Mouse (Mus musculus) WW6 (cell line): ENCODE measurements around the gene Hmga1.

Source experiments
- DNase-seq: peaks from one replicate; pipeline ENCODE4 v3.0.0-alpha.2; 2013; ENCODE audit warnings: low read depth, low spot score

Hmga1 gene

DNA sequence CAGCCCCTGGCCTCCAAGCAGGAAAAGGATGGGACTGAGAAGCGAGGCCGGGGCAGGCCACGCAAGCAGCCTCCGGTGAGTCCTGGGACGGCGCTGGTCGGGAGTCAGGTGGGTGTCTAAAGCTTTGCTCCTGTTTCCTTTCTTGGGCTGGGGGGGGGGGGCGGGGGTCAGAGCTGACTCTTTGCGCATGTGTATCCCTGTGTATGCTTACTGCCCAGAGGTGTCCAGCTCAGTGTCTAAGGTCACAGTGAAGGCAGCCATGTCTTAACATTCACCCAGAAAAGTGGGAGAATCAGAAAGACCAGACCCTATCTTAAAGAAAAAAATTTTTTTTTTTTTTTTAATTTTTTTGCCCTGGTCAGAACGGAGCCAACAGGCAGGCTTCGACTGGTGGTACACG, 3.3 kb downstream of the Hmga1 start:
- DNase-seq: no peak

DNA sequence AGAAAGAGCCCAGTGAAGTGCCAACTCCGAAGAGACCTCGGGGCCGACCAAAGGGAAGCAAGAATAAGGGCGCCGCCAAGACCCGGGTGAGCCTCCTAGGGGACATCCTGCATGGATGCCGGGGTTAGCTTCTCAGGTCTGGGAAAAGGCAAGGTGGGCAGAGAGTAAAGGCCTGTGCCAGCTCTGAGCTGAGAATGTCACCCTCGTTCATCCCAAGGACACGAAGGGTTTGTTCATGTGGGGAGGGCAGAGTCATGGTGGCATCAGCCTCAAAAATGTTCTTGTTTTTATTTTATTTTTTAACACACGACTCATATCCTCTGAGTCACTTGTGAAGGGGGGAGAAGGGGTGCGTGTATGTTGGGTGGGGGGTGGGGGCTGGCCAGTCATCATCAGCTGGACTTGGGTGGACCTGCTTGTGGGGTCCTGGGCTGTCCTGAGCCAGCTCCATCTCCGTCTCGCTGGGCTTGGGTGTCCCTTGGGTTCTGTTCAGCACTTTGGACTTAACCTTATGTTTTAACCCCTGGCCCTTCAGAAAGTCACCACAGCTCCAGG, 4.7 kb downstream of the Hmga1 start:
- DNase-seq: no peak

DNA sequence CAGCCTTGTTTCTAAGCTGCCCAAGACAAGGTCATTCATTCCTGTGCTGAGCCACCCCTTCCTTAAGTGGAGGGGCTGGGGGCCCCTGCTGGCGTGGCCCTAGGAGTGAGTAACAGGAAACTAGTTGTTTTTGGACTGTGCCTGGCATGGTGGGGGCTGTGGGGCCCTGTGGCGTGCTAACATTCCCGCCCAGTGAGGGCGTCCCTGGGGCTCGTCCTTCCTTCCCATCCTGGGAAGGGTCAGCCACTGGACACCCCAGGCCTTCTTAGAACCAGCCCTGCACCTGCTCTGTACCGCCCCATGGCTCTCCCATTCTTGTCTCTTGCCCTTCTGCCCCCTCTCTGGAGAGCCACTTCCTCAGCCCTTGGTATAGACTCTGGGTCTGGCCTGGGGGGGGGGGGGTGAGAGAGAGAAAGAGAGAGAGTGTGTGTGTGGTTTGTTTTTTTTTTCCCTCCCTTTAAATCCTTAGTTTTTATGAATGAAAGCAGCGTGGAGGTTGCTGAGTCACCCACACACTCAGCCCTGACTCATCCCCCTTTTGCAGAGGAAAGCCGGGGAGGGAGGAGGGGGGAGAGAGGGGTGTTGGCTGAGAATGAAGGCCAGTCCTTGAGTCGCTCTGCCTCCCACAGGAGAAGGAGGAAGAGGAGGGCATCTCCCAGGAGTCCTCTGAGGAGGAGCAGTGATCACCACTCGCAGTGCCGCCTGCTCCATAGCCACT, 5.7 kb downstream of the Hmga1 start:
- no peak for DNase-seq

DNA sequence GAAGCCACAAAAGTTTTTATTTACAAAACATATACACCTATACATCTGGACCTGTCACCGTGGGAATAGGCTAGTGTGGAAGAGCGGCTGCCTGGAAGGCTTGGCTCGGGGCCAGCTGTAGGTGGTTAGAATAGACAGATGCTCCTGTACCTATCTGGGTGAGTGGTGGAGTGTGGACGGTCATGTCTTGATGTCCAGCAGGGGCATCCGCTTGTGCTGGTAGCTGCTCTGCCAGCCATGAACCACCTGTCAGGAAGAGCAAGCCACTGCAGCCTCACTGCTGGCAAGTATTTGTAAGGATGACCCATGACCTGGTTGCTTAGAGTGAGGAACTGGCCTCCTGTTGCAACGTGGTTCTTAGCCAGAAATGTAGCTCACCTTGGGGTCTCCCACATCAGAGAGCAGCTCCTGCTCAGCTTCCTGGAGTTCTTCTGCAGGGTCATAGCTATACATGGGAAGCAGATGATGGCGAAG, 7.5 kb downstream of the Hmga1 start:
- no peak for DNase-seq

DNA sequence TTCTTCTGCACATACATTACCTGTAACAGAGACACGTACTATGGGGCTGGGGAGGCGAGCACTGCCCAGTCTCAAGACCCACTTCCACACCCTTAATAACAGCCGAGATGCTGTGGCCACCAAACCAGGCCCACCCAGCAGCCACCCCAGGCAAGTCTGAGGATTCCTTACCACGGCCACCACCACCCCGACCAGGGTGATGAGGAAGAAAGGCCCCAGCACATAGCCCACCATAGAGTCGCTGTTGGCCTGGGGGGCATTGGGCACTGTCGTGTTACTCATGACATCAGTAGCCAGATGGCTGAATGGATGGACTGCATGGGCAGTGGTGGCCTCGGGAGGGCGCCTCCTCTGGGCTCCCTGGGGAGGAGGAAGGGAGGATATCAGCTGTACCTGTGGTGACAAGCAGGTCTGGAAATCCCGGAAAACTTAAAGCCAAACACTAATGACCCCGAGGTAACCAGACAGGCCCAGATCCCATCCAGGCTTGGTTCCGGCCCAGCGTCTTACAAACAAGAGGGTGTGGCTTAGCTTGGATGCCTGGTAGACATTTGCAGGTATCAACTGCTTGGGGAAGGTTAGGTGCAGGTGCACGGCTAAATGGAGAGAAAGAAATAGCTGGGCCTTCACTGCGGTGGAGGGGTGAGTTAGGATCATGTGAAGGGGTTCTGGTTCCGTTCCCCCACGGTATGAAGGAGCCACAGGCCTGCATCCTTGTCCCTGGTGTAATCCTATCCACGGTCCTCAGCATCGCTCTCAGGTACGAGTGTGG, 8.3 kb downstream of the Hmga1 start:
- no peak for DNase-seq

DNA sequence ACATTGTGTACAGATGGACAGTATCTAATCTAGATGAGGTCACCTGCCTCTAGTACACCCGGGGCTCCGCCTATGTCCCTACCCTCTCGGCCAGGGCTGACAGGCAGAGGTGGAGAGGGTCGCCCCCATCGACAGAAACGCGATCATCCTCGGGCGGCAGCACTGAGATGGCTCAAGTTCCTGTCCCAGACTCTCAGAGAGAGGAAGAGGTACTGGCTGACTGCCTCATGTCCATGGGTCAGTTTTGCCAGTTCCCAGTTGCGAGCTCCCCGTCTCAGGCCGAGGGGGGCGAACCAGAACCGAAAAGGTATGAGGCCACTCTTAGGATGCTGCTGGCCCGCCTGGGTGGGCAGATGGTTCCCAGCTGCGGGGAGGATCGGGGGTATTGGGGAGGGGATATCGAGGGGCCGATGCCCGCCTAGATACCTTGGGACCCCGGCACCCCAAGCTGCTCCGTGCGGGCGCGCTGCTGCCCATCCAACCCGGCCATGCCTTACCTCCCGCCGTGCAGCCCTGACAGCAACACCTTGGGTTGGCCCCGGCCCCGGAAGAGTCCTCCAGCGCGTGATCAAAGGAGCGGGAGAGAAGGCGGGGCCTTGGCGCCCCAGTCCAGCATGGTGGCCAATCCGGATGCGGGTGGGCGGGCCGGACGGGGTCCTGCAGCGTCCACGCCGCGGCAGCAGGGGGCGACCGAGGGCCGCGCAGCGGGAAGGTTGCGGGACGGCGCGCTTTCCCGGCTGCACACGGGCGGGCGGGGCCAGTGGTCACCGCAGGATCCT, 9.1 kb downstream of the Hmga1 start, which contains the start of gene AI413582:
TSS of gene AI413582 (minus strand) at position 594 of the 779 bp plus-strand sequence.
- DNase-seq: peak; percentile 81

DNA sequence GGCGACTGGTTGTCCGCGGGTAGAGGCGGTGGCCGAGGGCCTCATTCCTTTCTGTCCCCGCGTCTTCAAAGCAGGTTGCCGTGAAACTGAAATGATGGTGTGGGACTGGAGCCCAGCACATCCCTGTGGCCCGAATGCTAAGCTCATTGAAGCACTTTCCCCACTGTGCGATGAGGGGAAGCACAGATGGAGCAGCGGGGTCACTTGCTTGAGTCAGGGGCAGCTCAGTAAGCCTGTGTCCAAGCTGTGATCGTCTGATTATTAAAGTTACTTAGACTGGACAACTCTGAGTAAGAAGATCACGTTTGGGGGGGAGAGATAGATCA, 9.6 kb downstream of the Hmga1 start:
- DNase-seq: no peak

DNA sequence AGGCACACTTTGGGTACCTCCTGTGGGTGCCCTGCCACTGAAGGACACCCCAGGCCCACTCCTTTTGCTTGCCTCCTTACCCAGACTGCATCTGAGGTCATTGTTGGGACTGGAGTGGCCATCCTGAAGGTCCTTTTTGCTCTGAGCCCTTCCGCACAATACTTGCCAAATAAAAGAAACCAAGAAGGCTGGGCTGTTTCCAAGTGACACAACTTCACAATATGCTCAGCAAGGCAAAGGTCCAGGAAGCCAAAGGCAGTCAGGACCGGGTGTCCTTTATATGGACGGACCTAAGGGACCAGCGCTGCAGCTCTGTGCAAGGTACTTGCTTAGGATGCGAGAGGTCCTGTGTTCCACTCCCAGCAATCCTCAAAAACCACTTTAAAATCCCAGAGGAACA, 11.9 kb downstream of the Hmga1 start:
- no peak for DNase-seq

DNA sequence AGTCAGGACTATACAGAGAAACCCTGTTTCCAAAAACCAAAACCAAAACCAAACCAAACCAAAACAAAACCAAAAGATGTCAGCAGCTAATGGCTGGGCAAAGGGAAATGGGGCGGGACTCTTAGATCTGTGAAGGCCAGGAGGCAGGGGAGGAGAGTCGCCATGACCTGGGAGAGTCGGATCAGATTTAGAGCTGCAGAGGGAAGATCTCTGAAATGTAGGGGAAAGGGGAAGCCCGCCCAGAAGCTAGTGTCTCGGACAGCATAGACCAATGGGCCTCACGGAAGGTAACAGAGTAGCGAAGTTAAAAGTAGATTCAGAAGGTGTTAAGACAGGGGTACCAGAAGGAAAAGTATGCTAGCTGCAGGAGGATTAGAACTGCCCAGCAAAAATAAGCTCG, 15.0 kb downstream of the Hmga1 start:
- no peak for DNase-seq

DNA sequence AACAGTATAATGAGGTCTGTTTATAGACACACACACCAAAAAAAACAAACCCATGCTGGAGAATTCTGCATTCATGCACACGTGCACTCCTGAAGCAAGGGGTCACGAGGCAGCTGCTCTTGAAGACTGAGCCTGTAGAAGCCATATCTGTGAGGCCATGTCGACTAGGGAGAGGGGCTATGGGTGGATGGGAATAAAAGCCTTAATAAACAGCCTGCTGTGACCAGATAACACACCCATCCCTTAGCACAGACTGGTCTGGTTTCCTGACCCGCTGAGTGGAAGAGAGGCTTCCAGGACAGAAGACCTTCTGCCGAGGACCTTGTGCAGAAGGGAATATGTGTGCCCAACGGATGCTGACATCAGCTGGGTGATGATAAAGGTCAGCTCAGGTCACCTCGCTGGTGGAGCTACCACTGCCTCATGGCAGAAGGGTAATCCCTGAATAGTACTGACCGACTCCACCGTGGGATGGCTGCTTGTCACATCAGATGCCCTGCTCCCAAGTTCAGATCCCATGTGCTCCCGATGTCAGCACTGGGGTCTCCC, 17.5 kb downstream of the Hmga1 start:
- DNase-seq: no peak

DNA sequence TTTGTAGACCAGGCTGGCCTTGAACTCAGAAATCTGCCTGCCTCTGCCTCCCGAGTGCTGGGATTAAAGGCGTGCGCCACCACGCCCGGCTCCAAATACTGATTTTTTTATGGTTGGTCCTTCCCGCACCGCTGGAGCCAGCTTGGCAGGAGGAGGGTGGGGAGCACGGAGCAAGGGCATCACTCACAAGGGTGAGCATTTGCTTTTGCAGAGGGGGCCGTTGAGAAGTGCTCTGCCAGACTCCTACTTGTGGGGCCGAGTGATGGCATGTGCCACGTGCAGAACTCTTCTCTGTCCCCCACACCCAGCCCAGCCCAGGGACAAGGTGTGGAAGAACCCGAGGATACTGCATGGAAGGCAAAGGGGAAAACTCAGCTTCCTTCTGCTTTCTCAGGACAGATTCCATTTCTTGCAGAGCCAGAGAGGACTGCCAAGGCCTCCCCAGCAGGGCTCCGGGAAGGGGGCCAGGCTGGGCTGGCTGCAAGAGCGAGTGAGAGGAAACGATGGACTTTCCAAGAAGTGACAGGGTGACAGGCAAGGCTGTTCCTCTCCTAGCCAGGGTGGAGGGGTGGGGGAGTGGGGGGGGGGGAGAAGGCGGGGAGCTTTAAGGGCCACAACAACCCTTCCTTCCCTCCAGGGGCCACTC, 18.3 kb downstream of the Hmga1 start:
- DNase-seq: no peak

DNA sequence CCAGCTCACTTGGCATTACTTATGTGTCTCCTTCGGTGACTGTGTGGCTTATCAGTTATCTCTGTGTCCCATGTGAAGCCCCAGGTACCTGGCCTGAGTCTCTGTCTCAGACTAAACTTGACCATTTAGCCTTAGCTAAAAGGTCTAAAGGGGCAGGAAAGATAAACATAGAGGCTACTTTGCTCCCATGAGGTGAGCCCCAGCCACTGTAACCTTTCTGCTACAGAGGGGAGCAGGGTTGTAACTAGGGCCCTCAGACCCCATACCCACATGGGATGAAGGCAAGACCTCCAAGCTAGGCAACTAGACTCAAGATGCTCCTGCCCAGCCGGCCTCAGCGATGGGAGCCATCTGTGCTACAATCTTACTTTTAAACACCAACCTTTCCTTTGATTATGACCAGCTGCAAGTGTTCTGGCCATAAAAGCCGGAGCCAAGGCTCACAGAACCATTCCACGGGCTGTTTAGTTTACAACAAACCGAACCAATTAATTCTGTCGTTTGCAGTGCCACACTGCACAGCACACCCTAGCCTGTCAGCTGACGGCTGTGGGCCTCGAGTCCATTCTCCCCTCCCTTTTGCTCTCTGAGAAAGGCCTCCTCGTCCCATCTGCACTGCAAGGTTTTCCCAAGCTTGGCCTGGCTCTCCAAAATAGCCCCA, 18.9 kb downstream of the Hmga1 start:
- no peak for DNase-seq

DNA sequence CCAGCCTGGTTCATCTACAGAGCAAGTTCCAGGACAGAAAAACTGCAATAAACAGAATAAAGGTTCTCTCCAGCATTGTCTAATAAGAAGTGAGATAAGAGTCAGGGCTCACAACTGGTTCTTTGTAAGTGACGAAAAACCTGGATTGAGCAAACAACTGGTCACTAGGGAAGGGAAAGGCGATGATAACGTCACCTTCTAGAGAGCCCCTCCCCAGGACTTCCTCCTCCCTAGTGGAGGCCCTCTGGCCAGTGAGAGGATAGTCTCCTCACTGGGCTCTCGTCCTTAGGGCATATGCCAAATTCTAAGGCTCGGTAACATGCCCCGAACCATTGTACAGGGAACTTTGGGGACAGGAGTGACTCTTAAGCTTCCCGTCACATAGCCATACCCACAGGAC, 19.8 kb downstream of the Hmga1 start:
- DNase-seq: no peak

DNA sequence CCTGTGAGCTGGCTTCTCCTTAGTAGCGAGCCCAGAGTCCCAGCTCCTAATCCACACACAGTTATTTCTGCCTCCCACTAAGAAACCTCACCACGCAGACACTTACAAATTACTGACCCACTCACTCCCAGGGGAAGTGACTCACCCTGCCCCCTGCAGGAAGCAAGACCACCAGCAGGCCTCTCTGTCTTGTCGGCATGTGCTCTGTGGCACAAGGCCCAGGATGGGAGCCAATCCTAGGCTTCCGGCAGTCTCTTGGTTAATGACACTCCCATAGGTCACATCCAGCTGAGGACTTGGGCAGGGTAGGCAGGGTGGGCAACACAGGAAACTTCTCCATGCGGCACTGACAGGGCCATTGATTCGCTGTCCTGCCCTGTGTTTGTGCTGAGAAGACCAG, 21.2 kb downstream of the Hmga1 start:
- no peak for DNase-seq

DNA sequence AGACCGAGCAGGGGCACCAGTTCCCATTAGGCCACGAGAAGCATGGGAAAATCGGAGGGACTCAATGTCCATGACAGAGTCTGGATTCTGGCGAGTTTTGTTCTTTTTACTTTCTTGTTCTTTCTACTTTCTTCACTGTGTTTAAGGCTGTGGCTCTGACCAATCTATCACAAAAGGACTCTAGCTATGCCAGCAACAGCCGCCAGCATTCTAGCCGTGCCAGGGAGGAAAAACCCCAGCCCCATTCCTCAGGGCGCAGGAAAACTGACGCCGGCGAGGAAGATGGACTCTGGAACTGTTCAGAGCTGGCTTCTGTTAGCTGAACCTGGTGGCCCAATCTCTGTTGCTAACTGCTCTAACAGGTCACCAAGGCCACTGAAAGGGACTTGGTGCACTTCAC, 22.2 kb downstream of the Hmga1 start:
- no peak for DNase-seq

DNA sequence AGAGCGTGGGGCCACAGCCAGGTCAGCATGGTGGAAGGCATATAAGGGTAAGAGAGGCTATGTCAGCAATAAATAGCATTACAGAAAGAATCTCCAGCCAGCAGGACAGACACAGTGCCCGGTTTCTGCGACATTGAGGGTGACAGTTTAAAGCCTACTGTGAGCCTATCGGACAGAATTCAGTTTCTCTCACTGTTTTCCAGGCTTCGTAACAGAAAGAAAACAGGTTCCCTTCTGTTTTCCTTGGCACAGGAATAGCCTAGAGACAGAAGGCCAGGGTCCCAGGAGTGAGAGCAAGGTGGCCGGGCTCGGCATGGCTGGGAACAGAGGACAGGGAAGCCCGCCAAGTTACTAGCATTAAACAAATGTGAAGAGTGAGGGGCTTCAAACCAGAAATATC, 23.5 kb downstream of the Hmga1 start:
- no peak for DNase-seq

DNA sequence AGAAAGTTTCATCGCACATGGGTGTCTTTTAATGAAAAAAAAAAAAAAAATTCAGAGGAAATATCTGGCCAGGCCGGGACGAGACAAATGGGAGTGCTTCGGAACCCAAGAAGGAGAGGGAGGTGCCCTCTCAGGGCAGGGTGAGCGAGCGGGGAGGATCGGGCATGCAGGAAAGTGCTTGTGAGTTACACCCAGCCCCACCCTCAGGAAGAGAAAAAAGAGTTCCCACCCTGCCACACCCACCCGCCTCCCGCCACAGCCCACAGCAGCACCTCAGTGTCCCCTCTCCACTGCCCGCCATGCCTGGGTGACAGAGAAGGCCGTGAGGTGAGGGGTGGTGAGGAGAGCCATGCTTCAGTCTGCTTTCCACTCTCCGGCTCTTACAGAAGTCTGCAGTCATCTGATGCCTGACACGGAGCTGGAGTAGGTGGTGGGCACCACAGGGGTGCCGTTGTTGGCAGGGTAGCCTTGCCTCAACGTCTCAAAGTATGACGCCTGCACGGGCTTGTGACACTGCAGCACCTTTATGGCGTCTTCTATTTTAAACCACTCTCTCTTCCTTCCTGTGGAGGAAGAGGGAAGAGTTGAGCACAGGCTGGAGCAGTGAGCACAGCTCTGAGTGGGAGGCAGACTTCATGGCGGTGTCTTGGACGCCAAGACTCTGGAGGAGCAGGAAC, 24.2 kb downstream of the Hmga1 start:
- DNase-seq: no peak

DNA sequence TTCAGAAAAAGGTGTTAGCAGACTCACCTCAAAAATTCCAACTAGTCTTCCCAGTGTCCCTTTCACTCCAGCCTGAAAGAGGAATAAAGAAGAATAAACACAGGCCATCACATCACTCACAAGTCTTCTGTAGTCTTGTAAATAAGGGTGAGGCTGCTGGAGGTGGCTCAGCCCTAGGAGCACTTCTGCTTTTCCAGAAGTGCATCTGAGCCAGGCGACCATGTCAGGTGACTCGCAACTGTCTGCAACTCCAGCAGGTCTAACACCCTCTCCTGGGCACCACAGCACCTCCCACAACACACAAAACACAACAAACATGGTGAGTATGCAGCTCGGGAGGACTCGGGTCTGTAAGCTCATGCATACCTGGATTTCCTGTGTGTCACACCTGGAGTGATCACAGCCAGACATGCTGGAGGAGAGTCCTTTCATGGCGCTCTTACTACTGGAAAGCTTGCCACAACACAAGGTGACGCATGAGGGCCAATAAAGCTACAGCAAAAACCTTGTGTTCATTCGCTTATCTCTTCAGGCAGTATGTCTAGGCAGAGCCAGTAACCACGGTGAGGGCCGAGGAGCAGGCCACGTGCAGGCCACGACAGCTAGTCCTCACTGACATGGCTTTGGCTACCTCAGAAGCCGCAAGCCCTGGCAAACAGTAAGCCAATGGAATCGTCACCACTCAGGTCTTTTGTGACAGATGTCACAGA, 27.0 kb downstream of the Hmga1 start:
- no peak for DNase-seq

DNA sequence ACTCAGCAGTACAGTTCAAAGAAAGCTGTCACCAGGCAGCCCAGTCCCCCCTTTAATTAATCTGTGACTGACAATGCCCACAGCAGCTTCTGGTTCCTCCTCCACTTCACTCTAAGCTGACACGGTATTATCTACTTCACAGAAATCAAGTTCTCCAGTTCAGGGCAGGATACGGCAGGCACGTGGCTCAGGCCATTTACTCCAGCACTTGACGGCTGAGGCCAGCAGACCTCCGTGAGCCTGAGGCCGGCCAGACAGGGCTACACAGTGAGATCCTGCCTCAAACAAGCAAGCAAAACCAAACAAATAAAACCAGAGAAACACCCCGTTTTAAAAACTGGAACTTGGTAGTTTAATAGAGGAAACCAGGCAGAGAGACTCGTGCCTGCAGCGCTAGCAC, 30.4 kb downstream of the Hmga1 start:
- no peak for DNase-seq

DNA sequence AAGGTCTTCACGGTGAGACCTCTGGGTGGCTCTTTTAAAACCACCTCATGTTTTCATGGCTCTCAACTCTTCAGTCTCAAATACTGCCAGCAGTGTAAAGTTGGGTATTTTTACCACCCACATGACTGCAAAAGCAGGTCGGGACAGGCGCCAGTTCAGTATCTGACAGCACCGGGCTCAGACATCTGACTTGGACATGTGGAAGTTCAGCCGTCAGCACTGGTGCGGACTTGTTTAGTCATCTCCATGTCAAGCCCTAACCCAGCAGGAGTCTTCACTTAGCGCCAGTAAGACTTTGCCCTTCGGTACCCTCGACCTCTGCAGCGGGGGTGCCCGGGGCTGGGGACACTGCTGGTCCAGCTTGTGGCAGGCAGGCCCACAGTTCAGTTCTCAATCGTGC, 31.0 kb downstream of the Hmga1 start:
- DNase-seq: no peak
